Mouse (Mus musculus) CH12.LX (cell line): ENCODE data around the gene Coasy. TPM values are rescaled to one million over a fixed set of nuclear protein-coding genes. Genes with fewer than 3 reads are reported as not detected.

ENCODE experiments used
- DNase-seq: peaks from one replicate; pipeline ENCODE4 v3.0.0-alpha.2; 2013; ENCODE audit errors: extremely low read depth
- H3K27ac ChIP-seq: 2 replicates; pipeline ENCODE4 v1.5.1; 2012; ENCODE audit warnings: low read depth, mild to moderate bottlenecking, control low read depth, moderate library complexity; ENCODE audit not compliant: insufficient read depth
- H3K27me3 ChIP-seq: replicated peaks from 2 replicates; pipeline ENCODE3; 2012; ENCODE audit warnings: inconsistent platforms
- H3K36me3 ChIP-seq, 2 experiments: replicated peaks in 1 of 2; 2 replicates each; pipeline versions ENCODE3 to v1.6.1; 2012; ENCODE audit warnings: inconsistent platforms in 1 of 2, low read length in 1 of 2, mild to moderate bottlenecking in 1 of 2, mixed read lengths in 1 of 2, moderate library complexity in 1 of 2; ENCODE audit not compliant: control insufficient read depth in 1 of 2, insufficient read depth in 1 of 2
- H3K4me1 ChIP-seq, 2 experiments: 2 replicates each; pipeline ENCODE4 v1.6.1; 2012; ENCODE audit warnings: inconsistent platforms in 1 of 2, moderate library complexity in 1 of 2; ENCODE audit not compliant: insufficient read depth in 2 of 2, control insufficient read depth in 1 of 2
- H3K4me2 ChIP-seq: 2 replicates; pipeline ENCODE4 v1.6.1; 2012; ENCODE audit warnings: low read depth, mild to moderate bottlenecking, control low read depth; ENCODE audit not compliant: poor library complexity, insufficient read depth, severe bottlenecking
- H3K4me3 ChIP-seq, 3 experiments: fragments of 150-350 bp in 1 of 3; sonication (generic) in 1 of 3; replicated peaks in 1 of 3; 2 replicates each; pipeline versions ENCODE3 to v1.5.1; 2011 to 2012; ENCODE audit warnings: low read depth in 2 of 3, low read length in 2 of 3, mild to moderate bottlenecking in 2 of 3, moderate library complexity in 2 of 3, control low read depth in 1 of 3, improper control_type of control experiment in 1 of 3, inconsistent platforms in 1 of 3, mixed read lengths in 1 of 3; ENCODE audit not compliant: poor library complexity in 1 of 3
- H3K79me2 ChIP-seq: replicated peaks from 2 replicates; pipeline ENCODE4 v1.6.1; 2012; ENCODE audit warnings: mild to moderate bottlenecking, moderate library complexity; ENCODE audit not compliant: control insufficient read depth, poor library complexity, insufficient read depth, severe bottlenecking; ENCODE audit errors: extremely low read depth
- H3K9ac ChIP-seq: 2 replicates; pipeline ENCODE4 v1.6.1; 2012; ENCODE audit warnings: low read depth, mild to moderate bottlenecking, control low read depth, moderate library complexity; ENCODE audit not compliant: insufficient read depth
- H3K9me3 ChIP-seq: replicated peaks from 2 replicates; pipeline ENCODE3; 2012; ENCODE audit warnings: low read length, inconsistent platforms, mixed read lengths
- E2F4 ChIP-seq: IDR thresholded peaks from 2 replicates; pipeline ENCODE4 v1.6.1; 2011; ENCODE audit warnings: low read depth, low read length, improper control_type of control experiment; ENCODE audit not compliant: insufficient replicate concordance
- GABPA ChIP-seq: IDR thresholded peaks from 2 replicates; pipeline ENCODE4 v1.6.1; 2012; ENCODE audit warnings: low read depth, low read length, improper control_type of control experiment, inconsistent platforms; ENCODE audit not compliant: insufficient replicate concordance
- HCFC1 ChIP-seq: IDR thresholded peaks from 2 replicates; pipeline ENCODE4 v1.6.1; 2012; ENCODE audit warnings: low read depth, mild to moderate bottlenecking, inconsistent platforms, low read length, improper control_type of control experiment
- IRF4 ChIP-seq: IDR thresholded peaks from 2 replicates; pipeline ENCODE4 v1.6.1; 2014; ENCODE audit warnings: low read depth, mild to moderate bottlenecking, inconsistent platforms, low read length, improper control_type of control experiment
- JUN ChIP-seq: IDR thresholded peaks from 2 replicates; pipeline ENCODE4 v1.6.1; 2011; ENCODE audit warnings: low read depth, mild to moderate bottlenecking, low read length, improper control_type of control experiment, moderate library complexity; ENCODE audit not compliant: insufficient read depth
- MAZ ChIP-seq: IDR thresholded peaks from 2 replicates; pipeline ENCODE4 v1.6.1; 2012; ENCODE audit warnings: low read depth, mild to moderate bottlenecking, inconsistent platforms, low read length, improper control_type of control experiment, moderate library complexity
- MEF2A ChIP-seq: IDR thresholded peaks from 2 replicates; pipeline ENCODE4 v1.6.1; 2014; ENCODE audit warnings: low read depth, mild to moderate bottlenecking, inconsistent platforms, low read length, improper control_type of control experiment, borderline replicate concordance
- MXI1 ChIP-seq: IDR thresholded peaks from 2 replicates; pipeline ENCODE4 v1.6.1; 2011; ENCODE audit warnings: mild to moderate bottlenecking, low read depth, low read length, improper control_type of control experiment
- MYC ChIP-seq: IDR thresholded peaks from 2 replicates; pipeline ENCODE4 v1.6.1; 2011; ENCODE audit warnings: low read depth, mild to moderate bottlenecking, improper control_type of control experiment, low read length
- NRF1 ChIP-seq: IDR thresholded peaks from 2 replicates; pipeline ENCODE4 v1.6.1; 2014; ENCODE audit warnings: low read depth, mild to moderate bottlenecking, inconsistent platforms, low read length, improper control_type of control experiment, moderate library complexity
- PAX5 ChIP-seq: IDR thresholded peaks from 2 replicates; pipeline ENCODE4 v1.6.1; 2012; ENCODE audit warnings: low read length, inconsistent platforms, mixed read lengths
- POLR2A ChIP-seq: IDR thresholded peaks from 2 replicates; pipeline ENCODE4 v1.6.1; 2011; ENCODE audit warnings: low read depth, mild to moderate bottlenecking, improper control_type of control experiment, low read length
- POLR2AphosphoS2 ChIP-seq: IDR thresholded peaks from 2 replicates; pipeline ENCODE4 v1.6.1; 2011; ENCODE audit warnings: low read depth, low read length, improper control_type of control experiment
- RAD21 ChIP-seq: IDR thresholded peaks from 2 replicates; pipeline ENCODE4 v1.6.1; 2011; ENCODE audit warnings: low read depth, mild to moderate bottlenecking, low read length, improper control_type of control experiment, moderate library complexity
- RCOR1 ChIP-seq: conservative IDR thresholded peaks from 2 replicates; pipeline ENCODE4 v1.6.1; 2012; ENCODE audit warnings: low read depth, mild to moderate bottlenecking, inconsistent platforms, low read length, improper control_type of control experiment
- SIN3A ChIP-seq: IDR thresholded peaks from 2 replicates; pipeline ENCODE4 v1.6.1; 2012; ENCODE audit warnings: low read length, improper control_type of control experiment, inconsistent platforms
- SMC3 ChIP-seq: IDR thresholded peaks from 2 replicates; pipeline ENCODE4 v1.6.1; 2011; ENCODE audit warnings: low read depth, low read length, improper control_type of control experiment
- TBP ChIP-seq: conservative IDR thresholded peaks from 2 replicates; pipeline ENCODE4 v1.6.1; 2011; ENCODE audit warnings: low read depth, low read length, improper control_type of control experiment
- UBTF ChIP-seq: IDR thresholded peaks from 2 replicates; pipeline ENCODE4 v1.6.1; 2012; ENCODE audit warnings: low read depth, mild to moderate bottlenecking, inconsistent platforms, low read length, improper control_type of control experiment, moderate library complexity
- USF1 ChIP-seq: IDR thresholded peaks from 2 replicates; pipeline ENCODE4 v1.6.1; 2014; ENCODE audit warnings: low read depth, mild to moderate bottlenecking, inconsistent platforms, low read length, improper control_type of control experiment
- USF2 ChIP-seq: conservative IDR thresholded peaks from 2 replicates; pipeline ENCODE4 v1.6.1; 2011; ENCODE audit warnings: low read depth, low read length, improper control_type of control experiment
- ZKSCAN1 ChIP-seq: IDR thresholded peaks from 2 replicates; pipeline ENCODE4 v1.6.1; 2012; ENCODE audit warnings: low read depth, inconsistent platforms, low read length, improper control_type of control experiment, borderline replicate concordance
- ZMIZ1 ChIP-seq: IDR thresholded peaks from 2 replicates; pipeline ENCODE4 v1.6.1; 2012; ENCODE audit warnings: low read depth, mild to moderate bottlenecking, inconsistent platforms, low read length, improper control_type of control experiment
- ZNF384 ChIP-seq: IDR thresholded peaks from 2 replicates; pipeline ENCODE4 v1.6.1; 2012; ENCODE audit warnings: low read depth, low read length, improper control_type of control experiment, inconsistent platforms
- dilution Hi-C: fragments of 300-500 bp; cut with MboI; formaldehyde crosslinking; loops from 2 replicates; pipeline ENCODE4 v1.14.3; 2020; ENCODE audit warnings: low sequenced_read_pairs; ENCODE audit not compliant: extremely low pct_unique_long_range_greater_than_20kb, extremely low pct_ligation_motif_present
- in situ Hi-C: fragments of 300-500 bp; cut with MboI; formaldehyde crosslinking; loops from 3 replicates; pipeline ENCODE4 v1.14.3; 2019; ENCODE audit warnings: low sequenced_read_pairs, low pct_ligation_motif_present, low pct_unique_long_range_greater_than_20kb, mixed read lengths
- polyA plus RNA-seq: library from polyadenylated mRNA; unstranded; fragments of >175 nt; gene quantifications from 2 replicates; pipeline ENCODE4 v1.2.1, GENCODE M21; 2012; ENCODE audit warnings: low read depth; ENCODE audit not compliant: insufficient read length
- total RNA-seq, 2 experiments: library from RNA; depleted of rRNA; stranded (reverse); fragments of 300-350 nt in 1 of 2; fragments of >200 nt in 1 of 2; gene quantifications; 2 replicates each; pipeline ENCODE4 v1.2.3; 2012 to 2014

Coasy gene
- total and polyA plus RNA-seq, 3 experiments = 60.4 to 78.9 (median 63.4) TPM

GRCm38 (mm10) chr11:101098231-101098630 lies 15.9 kb downstream of the Coasy start:
- no peaks in the 10 kb centered on the region for H3K9me3 ChIP-seq
- H3K79me2 ChIP-seq = peaks cover 17% of the 10 kb centered on the region
- no peak for DNase-seq
- no peaks in the 10 kb centered on the region for H3K27me3 ChIP-seq
- in situ Hi-C loops (no loop called here), dilution Hi-C loops (no loop called here)
- H3K4me3 ChIP-seq = no peak overlapping the region
- TF ChIP-seq POLR2AphosphoS2 (no peak), E2F4 (no peak), RAD21 (no peak), SMC3 (no peak), TBP (no peak), IRF4 (no peak), PAX5 (no peak), NRF1 (no peak), MEF2A (no peak), USF2 (no peak), MXI1 (no peak), JUN (no peak), POLR2A (no peak), SIN3A (no peak), GABPA (no peak), ZKSCAN1 (no peak), UBTF (no peak), MAZ (no peak), HCFC1 (no peak)
- H3K27ac ChIP-seq = 0 out of 2 replicates have a peak overlapping the region, but pooled peaks have one; percentile 6
- H3K9ac ChIP-seq = no peak overlapping the region
- H3K36me3 ChIP-seq = peaks cover 68 to 74% of the 10 kb centered on the region in 2 experiments
- no peak overlapping the region for H3K4me2 ChIP-seq
- H3K4me1 ChIP-seq = peaks cover 13 to 38% of the 10 kb centered on the region in 2 experiments

DNA sequence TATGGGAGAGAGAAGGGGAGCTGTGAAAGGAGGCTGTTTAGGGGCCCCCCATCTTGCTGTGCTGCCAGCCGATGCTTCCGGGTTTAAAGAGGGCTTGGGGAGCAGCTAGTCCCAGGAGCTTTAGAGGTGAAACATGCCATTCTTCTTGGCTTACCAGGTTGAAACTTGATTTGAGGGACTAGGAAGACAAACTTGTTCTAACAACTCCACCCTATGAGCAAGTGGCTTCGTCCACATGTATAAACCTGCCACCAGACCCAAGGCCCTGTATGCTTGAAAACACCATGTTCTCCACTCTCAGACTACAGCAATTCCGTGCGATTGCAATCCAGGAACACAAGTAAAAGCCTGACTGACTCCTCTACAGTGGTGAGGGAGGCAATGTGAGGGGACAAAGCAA lies 20.6 kb downstream of the Coasy start:
- no peak for DNase-seq
- Histone ChIP-seq H3K4me3 (no peak overlapping the region), H3K36me3 (peaks cover 74 to 97% of the 10 kb centered on the region in 2 experiments), H3K27me3 (no peaks in the 10 kb centered on the region), H3K4me2 (no peak overlapping the region), H3K4me1 (peaks cover 0 to 12% of the 10 kb centered on the region in 2 experiments; a peak in 1 of 4 replicates), H3K9ac (no peak overlapping the region), H3K9me3 (no peaks in the 10 kb centered on the region), H3K27ac (no peak overlapping the region), H3K79me2 (peaks cover 25% of the 10 kb centered on the region)
- in situ Hi-C loops (no loop called here), dilution Hi-C loops (no loop called here)
- TF ChIP-seq PAX5 = no peak
- no peak for TF ChIP-seq ZNF384
- no peak for TF ChIP-seq POLR2AphosphoS2
- no peak for TF ChIP-seq RAD21
- TF ChIP-seq GABPA = no peak
- TF ChIP-seq NRF1 = no peak
- TF ChIP-seq E2F4 = no peak
- no peak for TF ChIP-seq MYC
- no peak for TF ChIP-seq MEF2A
- no peak for TF ChIP-seq RCOR1
- TF ChIP-seq IRF4 = no peak
- TF ChIP-seq USF1 = no peak
- TF ChIP-seq ZMIZ1 = no peak
